Mouse (Mus musculus): ENCODE measurements around the gene Kcnq1.

- TF ChIP-seq POLR2A (IDR thresholded peaks at IDR 0.05; ENCODE audit: low read depth, low read length) (no peak), CTCF (IDR thresholded peaks at IDR 0.05; ENCODE audit: extremely low read depth, insufficient read depth, insufficient read length, insufficient replicate concordance) (no peak)
Observed at GRCm38 (mm10) chr7:143095554-143095907, 10.6 kb upstream of the Kcnq1 start.
